Mouse (Mus musculus): ENCODE results near the gene Stk39. TPM values are rescaled to one million over a fixed set of nuclear protein-coding genes. Genes with fewer than 3 reads are reported as not detected.
A peak's percentile ranks its signal among the peaks of the same experiment; 100 is the strongest.

Stk39 gene
- polyA plus RNA-seq (2014; fragmentation: Nextera tagmentation; extraction: Ambion mirVana): 15.3 and 18.3 TPM in 2 replicates

DNA sequence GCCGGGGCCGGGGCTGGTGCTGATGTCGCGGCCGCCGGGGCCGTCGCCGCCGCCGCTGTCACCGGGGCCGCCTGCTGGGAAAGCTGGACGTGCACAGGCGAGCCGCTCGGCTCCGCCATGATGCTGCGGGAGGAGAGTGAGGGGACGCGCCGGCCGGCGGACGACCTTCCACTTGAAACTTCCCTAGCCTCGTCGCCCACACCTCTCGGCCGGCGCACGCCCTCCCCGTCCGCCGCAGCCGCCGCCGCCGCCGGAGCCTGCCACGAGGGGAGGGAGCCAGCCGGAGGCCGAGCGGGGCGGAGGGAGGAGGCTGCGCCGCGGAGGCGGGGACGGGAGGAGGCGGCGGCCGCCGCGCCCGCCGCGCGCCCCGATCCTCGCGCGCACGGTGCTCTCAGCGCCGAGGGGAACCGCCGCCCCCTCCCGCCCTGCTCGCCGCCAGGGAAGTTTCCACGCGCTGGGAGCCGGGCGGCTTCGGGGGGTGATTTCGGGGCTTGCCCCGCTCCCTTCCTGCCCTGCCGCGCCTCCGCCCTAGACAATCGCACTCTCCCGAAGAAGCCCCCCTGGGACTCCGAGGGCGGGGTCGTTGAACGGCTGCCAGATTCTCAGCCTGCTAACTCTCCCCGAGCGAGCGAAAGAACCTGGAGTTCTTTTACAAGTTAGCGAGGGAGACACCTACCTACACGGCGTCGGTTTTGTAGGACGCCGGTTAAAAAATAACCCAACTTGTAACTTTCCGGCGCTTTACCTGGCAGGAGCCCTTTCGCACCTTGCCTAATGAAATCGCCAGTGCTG is at the start of gene Stk39:
TSS of gene Stk39 (minus strand) at position 510 of the 792 bp plus-strand sequence.
- peak within 1 kb of the TSS; percentile 78 for H3K4me3 ChIP-seq (ENCODE audit: low read depth, low read length)
- under 1% methylated on average over 74 of the region's 99 CpGs for WGBS
- no peaks in the 10 kb centered on the region for H3K9me3 ChIP-seq (ENCODE audit: control insufficient read depth, low read length)
- DNase-seq (ENCODE audit: low spot score): peak; percentile 94
- ATAC-seq (replicated peaks; ENCODE audit: low FRiP score, low TSS enrichment, low read depth): peak; percentile 86
- peaks cover 9% of the 10 kb centered on the region; the same call in 1 of the 2 replicates for H3K4me1 ChIP-seq (replicated peaks; ENCODE audit: control insufficient read depth, insufficient read depth, low read length)
- no peaks in the 10 kb centered on the region for H3K36me3 ChIP-seq (ENCODE audit: control insufficient read depth, insufficient read depth, low read length)
- peak within 1 kb of the TSS; percentile 86 for H3K27ac ChIP-seq (ENCODE audit: low read depth)
- H3K4me2 ChIP-seq (ENCODE audit: low read length): peak within 1 kb of the TSS; percentile 89
- peak within 1 kb of the TSS; percentile 75 for H3K9ac ChIP-seq (ENCODE audit: low read length)
- H3K27me3 ChIP-seq (replicated peaks; ENCODE audit: control insufficient read depth, insufficient read depth, low read length): no peaks in the 10 kb centered on the region

GRCm38 (mm10) chr2:68515409-68515808 is 43.3 kb upstream of the Stk39 start:
- no peaks in the 10 kb centered on the region for H3K9me3 ChIP-seq (ENCODE audit: control insufficient read depth, low read length)
- H3K36me3 ChIP-seq (ENCODE audit: control insufficient read depth, insufficient read depth, low read length): no peaks in the 10 kb centered on the region
- H3K4me1 ChIP-seq (replicated peaks; ENCODE audit: control insufficient read depth, insufficient read depth, low read length): no peaks in the 10 kb centered on the region
- H3K4me2 ChIP-seq (ENCODE audit: low read length): no peak overlapping the region
- H3K27ac ChIP-seq (ENCODE audit: low read depth): no peak overlapping the region
- H3K4me3 ChIP-seq (ENCODE audit: low read depth, low read length): no peak overlapping the region
- WGBS: 61% methylated on average over 2 of the region's 2 CpGs
- ATAC-seq (replicated peaks; ENCODE audit: low FRiP score, low TSS enrichment, low read depth): no peak
- no peaks in the 10 kb centered on the region for H3K27me3 ChIP-seq (replicated peaks; ENCODE audit: control insufficient read depth, insufficient read depth, low read length)
- DNase-seq (ENCODE audit: low spot score): no peak
- no peak overlapping the region for H3K9ac ChIP-seq (ENCODE audit: low read length)

- H3K36me3 ChIP-seq (ENCODE audit: control insufficient read depth, insufficient read depth, low read length): no peaks in the 10 kb centered on the region
- no peaks in the 10 kb centered on the region for H3K27me3 ChIP-seq (replicated peaks; ENCODE audit: control insufficient read depth, insufficient read depth, low read length)
- DNase-seq (ENCODE audit: low spot score) (no peak), ATAC-seq (replicated peaks; ENCODE audit: low FRiP score, low TSS enrichment, low read depth) (no peak)
- no peaks in the 10 kb centered on the region for H3K4me1 ChIP-seq (replicated peaks; ENCODE audit: control insufficient read depth, insufficient read depth, low read length)
- 62% methylated on average over 2 of the region's 2 CpGs for WGBS
- no peak overlapping the region for H3K9ac ChIP-seq (ENCODE audit: low read length)
- H3K4me3 ChIP-seq (ENCODE audit: low read depth, low read length): no peak overlapping the region
- no peaks in the 10 kb centered on the region for H3K9me3 ChIP-seq (ENCODE audit: control insufficient read depth, low read length)
- no peak overlapping the region for H3K4me2 ChIP-seq (ENCODE audit: low read length)
- H3K27ac ChIP-seq (ENCODE audit: low read depth): no peak overlapping the region
Observed at GRCm38 (mm10) chr2:68503202-68503601, 31.1 kb upstream of the Stk39 start.

DNA sequence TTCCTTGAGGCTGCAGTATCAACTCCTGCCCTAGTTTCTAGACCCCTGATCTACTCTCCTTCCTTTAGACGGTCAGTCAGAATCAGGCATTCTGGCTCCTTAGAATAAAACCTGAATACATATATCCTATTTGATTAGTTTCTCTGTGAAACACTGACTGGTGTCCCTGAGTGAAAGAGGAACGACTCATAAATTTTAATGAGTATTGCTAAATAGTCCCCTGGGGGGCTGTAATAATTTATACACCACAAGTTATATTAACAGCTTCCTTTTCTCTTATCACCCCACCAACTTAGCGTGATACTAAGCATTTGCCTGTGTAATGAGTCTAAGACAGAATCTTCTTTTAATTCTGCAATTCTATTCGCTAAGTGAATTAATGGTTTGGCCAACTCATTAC is 30.7 kb upstream of the Stk39 start:
- H3K4me3 ChIP-seq (ENCODE audit: low read depth, low read length): no peak overlapping the region
- H3K9me3 ChIP-seq (ENCODE audit: control insufficient read depth, low read length): no peaks in the 10 kb centered on the region
- no peak overlapping the region for H3K27ac ChIP-seq (ENCODE audit: low read depth)
- H3K4me2 ChIP-seq (ENCODE audit: low read length): no peak overlapping the region
- no peak for ATAC-seq (replicated peaks; ENCODE audit: low FRiP score, low TSS enrichment, low read depth)
- H3K9ac ChIP-seq (ENCODE audit: low read length): no peak overlapping the region
- H3K36me3 ChIP-seq (ENCODE audit: control insufficient read depth, insufficient read depth, low read length): no peaks in the 10 kb centered on the region
- no peaks in the 10 kb centered on the region for H3K4me1 ChIP-seq (replicated peaks; ENCODE audit: control insufficient read depth, insufficient read depth, low read length)
- H3K27me3 ChIP-seq (replicated peaks; ENCODE audit: control insufficient read depth, insufficient read depth, low read length): no peaks in the 10 kb centered on the region
- DNase-seq (ENCODE audit: low spot score): no peak
- WGBS: 81% methylated on average over 4 of the region's 4 CpGs

DNA sequence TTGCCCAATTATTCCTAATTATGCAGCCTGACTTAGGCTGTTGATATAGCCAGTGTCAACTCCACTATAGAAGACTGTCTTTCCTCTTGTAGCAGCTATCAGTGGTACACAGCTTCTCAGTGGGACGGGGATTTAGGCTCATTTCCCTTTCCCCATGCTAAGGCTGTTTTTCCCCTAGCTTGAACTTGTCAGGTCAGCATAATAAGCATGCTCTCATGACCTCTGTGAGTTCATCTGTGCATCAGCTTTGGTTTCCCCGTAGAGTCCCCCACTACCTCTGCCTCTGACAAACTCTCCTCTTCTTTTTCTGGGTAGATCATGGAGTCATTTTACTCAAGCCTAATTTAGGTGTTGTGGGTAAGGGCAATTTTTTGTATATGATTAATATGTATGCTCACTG is 30.2 kb upstream of the Stk39 start:
- Histone ChIP-seq H3K27me3 (replicated peaks; ENCODE audit: control insufficient read depth, insufficient read depth, low read length) (no peaks in the 10 kb centered on the region), H3K9me3 (ENCODE audit: control insufficient read depth, low read length) (no peaks in the 10 kb centered on the region), H3K4me2 (ENCODE audit: low read length) (no peak overlapping the region), H3K27ac (ENCODE audit: low read depth) (no peak overlapping the region), H3K36me3 (ENCODE audit: control insufficient read depth, insufficient read depth, low read length) (no peaks in the 10 kb centered on the region), H3K4me3 (ENCODE audit: low read depth, low read length) (no peak overlapping the region), H3K9ac (ENCODE audit: low read length) (no peak overlapping the region), H3K4me1 (replicated peaks; ENCODE audit: control insufficient read depth, insufficient read depth, low read length) (no peaks in the 10 kb centered on the region)
- 67% methylated on average over 2 of the region's 2 CpGs for WGBS
- ATAC-seq (replicated peaks; ENCODE audit: low FRiP score, low TSS enrichment, low read depth) (no peak), DNase-seq (ENCODE audit: low spot score) (no peak)

DNA sequence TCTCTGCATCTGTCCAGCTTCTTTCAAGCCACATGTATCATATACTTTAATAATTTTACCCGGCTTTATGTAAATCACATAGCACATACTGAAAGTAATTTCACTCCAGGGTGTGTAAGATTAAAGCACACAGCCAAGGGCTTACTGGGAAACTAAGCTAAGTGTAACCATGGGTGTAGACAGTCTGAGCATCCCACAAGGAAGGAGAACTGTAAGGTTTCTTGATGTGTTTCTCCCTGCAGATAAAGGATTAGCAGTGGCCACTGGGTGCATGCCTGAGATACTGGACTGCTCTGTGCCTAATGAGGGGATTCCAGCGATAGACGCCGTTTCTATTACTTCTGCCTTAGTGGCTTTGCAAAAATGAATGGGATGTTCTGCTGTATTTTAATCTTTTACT is 14.2 kb upstream of the Stk39 start:
- no peak overlapping the region for H3K4me3 ChIP-seq (ENCODE audit: low read depth, low read length)
- 85% methylated on average over 4 of the region's 4 CpGs for WGBS
- ATAC-seq (replicated peaks; ENCODE audit: low FRiP score, low TSS enrichment, low read depth): no peak

GRCm38 (mm10) chr2:68485141-68485540 is 13.1 kb upstream of the Stk39 start:
- Histone ChIP-seq H3K4me2 (ENCODE audit: low read length) (no peak overlapping the region), H3K36me3 (ENCODE audit: control insufficient read depth, insufficient read depth, low read length) (no peaks in the 10 kb centered on the region), H3K9ac (ENCODE audit: low read length) (no peak overlapping the region), H3K4me1 (replicated peaks; ENCODE audit: control insufficient read depth, insufficient read depth, low read length) (no peaks in the 10 kb centered on the region), H3K27ac (ENCODE audit: low read depth) (no peak overlapping the region), H3K9me3 (ENCODE audit: control insufficient read depth, low read length) (no peaks in the 10 kb centered on the region), H3K27me3 (replicated peaks; ENCODE audit: control insufficient read depth, insufficient read depth, low read length) (no peaks in the 10 kb centered on the region), H3K4me3 (ENCODE audit: low read depth, low read length) (no peak overlapping the region)
- DNase-seq (ENCODE audit: low spot score) (no peak), ATAC-seq (replicated peaks; ENCODE audit: low FRiP score, low TSS enrichment, low read depth) (no peak)
- 41% methylated on average over 4 of the region's 4 CpGs for whole genome bisulfite sequencing

More for the DNA sequence above, 14.2 kb upstream of the Stk39 start:
- DNase-seq (ENCODE audit: low spot score): no peak
- H3K36me3 ChIP-seq (ENCODE audit: control insufficient read depth, insufficient read depth, low read length): no peaks in the 10 kb centered on the region
- no peaks in the 10 kb centered on the region for H3K9me3 ChIP-seq (ENCODE audit: control insufficient read depth, low read length)
- H3K27me3 ChIP-seq (replicated peaks; ENCODE audit: control insufficient read depth, insufficient read depth, low read length): no peaks in the 10 kb centered on the region
- H3K4me2 ChIP-seq (ENCODE audit: low read length): no peak overlapping the region
- no peaks in the 10 kb centered on the region for H3K4me1 ChIP-seq (replicated peaks; ENCODE audit: control insufficient read depth, insufficient read depth, low read length)
- H3K27ac ChIP-seq (ENCODE audit: low read depth): no peak overlapping the region
- H3K9ac ChIP-seq (ENCODE audit: low read length): no peak overlapping the region

- H3K9me3 ChIP-seq (ENCODE audit: control insufficient read depth, low read length): no peaks in the 10 kb centered on the region
- no peaks in the 10 kb centered on the region for H3K36me3 ChIP-seq (ENCODE audit: control insufficient read depth, insufficient read depth, low read length)
- no peaks in the 10 kb centered on the region for H3K27me3 ChIP-seq (replicated peaks; ENCODE audit: control insufficient read depth, insufficient read depth, low read length)
- H3K4me3 ChIP-seq (ENCODE audit: low read depth, low read length): no peak overlapping the region
- no peak overlapping the region for H3K9ac ChIP-seq (ENCODE audit: low read length)
- no peaks in the 10 kb centered on the region for H3K4me1 ChIP-seq (replicated peaks; ENCODE audit: control insufficient read depth, insufficient read depth, low read length)
- ATAC-seq (replicated peaks; ENCODE audit: low FRiP score, low TSS enrichment, low read depth) (no peak), DNase-seq (ENCODE audit: low spot score) (no peak)
- no peak overlapping the region for H3K27ac ChIP-seq (ENCODE audit: low read depth)
- H3K4me2 ChIP-seq (ENCODE audit: low read length): no peak overlapping the region
- WGBS: 93% methylated on average over 5 of the region's 5 CpGs
Observed at GRCm38 (mm10) chr2:68482896-68483295, 10.8 kb upstream of the Stk39 start.

DNA sequence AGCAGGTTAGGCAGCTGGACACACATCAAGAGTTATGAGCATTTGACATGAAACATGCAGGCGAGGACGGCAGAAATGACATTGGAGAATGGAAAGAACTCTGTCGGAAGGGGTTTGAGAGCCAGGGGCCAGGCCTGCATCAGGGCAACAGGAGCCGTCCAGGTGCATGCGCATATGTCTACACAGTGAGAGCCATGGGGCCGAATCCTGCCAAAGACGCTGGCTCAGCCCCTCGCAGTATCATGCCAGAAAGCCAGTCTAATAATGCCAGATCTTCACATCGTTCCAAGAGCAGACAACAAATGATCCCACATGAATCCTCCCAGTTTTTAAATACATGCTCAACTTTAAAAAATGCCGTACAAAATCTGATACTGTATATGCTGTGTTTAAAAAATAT is 7.8 kb upstream of the Stk39 start:
- Histone ChIP-seq H3K27me3 (replicated peaks; ENCODE audit: control insufficient read depth, insufficient read depth, low read length) (no peaks in the 10 kb centered on the region), H3K9me3 (ENCODE audit: control insufficient read depth, low read length) (no peaks in the 10 kb centered on the region), H3K36me3 (ENCODE audit: control insufficient read depth, insufficient read depth, low read length) (no peaks in the 10 kb centered on the region), H3K4me2 (ENCODE audit: low read length) (no peak overlapping the region), H3K27ac (ENCODE audit: low read depth) (no peak overlapping the region), H3K9ac (ENCODE audit: low read length) (no peak overlapping the region), H3K4me1 (replicated peaks; ENCODE audit: control insufficient read depth, insufficient read depth, low read length) (no peaks in the 10 kb centered on the region), H3K4me3 (ENCODE audit: low read depth, low read length) (no peak overlapping the region)
- 77% methylated on average over 10 of the region's 10 CpGs for WGBS
- ATAC-seq (replicated peaks; ENCODE audit: low FRiP score, low TSS enrichment, low read depth) (no peak), DNase-seq (ENCODE audit: low spot score) (no peak)

Measured in intestine, embryonic 14.5 days (tissue).